Mouse (Mus musculus) CD8-positive naive resting alpha-beta T cell, adult 2 months (primary cell): ENCODE results near the gene P2rx4.
A peak's percentile ranks its signal among the peaks of the same experiment; 100 is the strongest.

Source experiments
- DNase-seq, 2 experiments: peaks; one replicate each; pipeline ENCODE4 v3.0.0; 2022; ENCODE audit warnings: low read depth in 2 of 2, low spot score in 2 of 2

Gene P2rx4

GRCm38 (mm10) chr5:122702156-122702555 lies 5.2 kb upstream of the P2rx4 start:
- DNase-seq = no peak

DNA sequence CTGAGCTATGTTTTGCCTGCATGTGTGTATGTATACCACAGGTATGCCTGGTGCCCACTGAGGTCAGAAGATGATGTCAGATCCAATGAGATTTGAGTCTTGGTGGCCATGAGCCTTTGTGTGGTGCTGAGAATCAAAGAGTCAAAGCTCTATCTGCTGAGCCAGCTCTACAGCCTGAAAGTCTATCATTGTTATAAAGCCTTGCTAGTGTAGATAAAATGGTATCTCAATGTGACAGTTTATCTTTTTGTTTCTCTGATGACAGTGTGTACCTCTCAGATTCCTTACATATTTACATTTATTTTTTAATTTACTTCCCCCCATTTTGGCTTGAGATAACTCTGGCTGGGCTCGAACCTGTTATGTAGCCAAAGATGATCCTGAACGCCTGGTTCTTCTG lies 3.8 kb upstream of the P2rx4 start:
- DNase-seq = no peak

DNA sequence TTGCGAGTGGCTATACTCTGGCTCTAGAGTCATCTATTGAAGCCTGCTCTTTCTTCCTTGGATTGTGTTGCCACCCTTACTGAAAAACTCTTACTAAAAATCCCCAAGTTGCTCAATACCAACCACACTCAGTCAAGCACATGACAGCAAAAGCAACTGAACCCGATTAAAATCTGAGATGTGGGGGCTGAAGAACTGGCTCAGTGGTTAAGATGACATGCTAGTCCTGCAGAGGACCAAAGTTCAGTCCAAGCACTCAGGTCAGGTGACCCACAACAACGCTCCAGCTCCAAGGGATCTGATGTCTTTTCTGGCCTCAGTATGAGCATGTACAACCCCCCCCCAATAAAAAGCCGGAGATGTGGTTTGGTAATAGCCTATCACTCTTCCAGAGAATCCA lies 2.8 kb upstream of the P2rx4 start:
- DNase-seq = no peak

DNA sequence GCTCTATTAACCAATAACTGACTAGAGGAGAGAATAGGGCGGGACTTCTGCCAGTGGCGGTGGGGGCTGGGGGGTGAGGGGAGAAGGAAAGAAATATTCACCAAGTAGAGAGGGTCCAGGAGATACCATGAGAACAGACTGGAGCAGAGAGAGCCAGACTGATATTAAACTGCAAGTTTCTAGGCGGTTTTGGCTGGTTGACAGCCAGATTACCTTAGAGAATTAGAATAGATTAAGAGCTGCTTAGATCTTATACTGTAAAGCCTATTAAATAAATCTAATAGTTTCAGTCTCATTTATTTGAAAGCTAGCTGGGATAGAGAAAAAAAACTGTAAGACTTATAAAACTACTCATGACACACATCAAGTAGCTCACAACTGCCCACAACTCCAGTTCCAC lies 2.2 kb upstream of the P2rx4 start:
- DNase-seq = no peak

- no peak for DNase-seq
Measured at GRCm38 (mm10) chr5:122706917-122707275, 448 bp upstream of the P2rx4 start.

GRCm38 (mm10) chr5:122708819-122709218 lies 1.5 kb downstream of the P2rx4 start:
- no peak for DNase-seq

GRCm38 (mm10) chr5:122715723-122716122 lies 8.4 kb downstream of the P2rx4 start:
- DNase-seq = no peak

DNA sequence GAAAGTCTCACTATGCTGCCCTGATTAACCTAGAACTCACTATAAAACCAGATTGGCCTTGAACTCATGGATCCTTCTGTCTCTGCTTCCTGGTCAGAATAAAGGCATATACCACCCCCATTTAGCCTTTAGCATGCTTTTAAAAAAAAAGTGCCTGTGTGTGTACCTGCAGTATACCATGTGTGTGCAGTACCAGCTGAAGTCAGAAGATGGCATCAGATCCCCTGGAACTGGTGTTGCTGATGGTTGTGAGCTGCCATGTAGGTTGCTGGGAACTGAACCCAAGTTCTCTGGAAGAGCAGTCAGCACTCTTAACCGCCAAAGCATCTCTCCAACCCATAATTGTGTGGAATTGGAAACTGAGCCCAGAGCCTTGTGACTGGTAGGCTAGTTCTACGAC lies 9.4 kb downstream of the P2rx4 start:
- DNase-seq = no peak

DNA sequence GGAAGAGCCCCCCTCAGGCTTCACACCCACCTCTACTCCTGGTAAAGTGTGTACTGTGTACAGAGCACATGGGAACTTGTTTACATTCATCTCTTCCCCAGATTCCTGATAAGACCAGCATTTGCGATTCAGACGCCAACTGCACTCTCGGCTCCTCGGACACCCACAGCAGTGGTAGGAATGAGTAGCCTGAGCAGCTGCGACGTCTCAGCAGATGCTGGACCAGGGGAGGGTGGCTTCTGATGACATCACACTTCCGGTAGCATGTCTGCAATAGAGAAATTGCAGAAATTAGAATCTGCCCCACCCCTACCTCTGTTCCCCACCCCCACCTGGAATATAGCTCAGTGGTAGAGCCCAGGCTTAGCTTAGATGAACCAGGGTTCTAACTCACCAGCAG lies 11.1 kb downstream of the P2rx4 start:
- DNase-seq = no peak

GRCm38 (mm10) chr5:122719168-122719567 lies 11.8 kb downstream of the P2rx4 start:
- peak; percentile 72 to 81 for DNase-seq

- DNase-seq = no peak
Measured at GRCm38 (mm10) chr5:122725453-122725852, 18.1 kb downstream of the P2rx4 start.

DNA sequence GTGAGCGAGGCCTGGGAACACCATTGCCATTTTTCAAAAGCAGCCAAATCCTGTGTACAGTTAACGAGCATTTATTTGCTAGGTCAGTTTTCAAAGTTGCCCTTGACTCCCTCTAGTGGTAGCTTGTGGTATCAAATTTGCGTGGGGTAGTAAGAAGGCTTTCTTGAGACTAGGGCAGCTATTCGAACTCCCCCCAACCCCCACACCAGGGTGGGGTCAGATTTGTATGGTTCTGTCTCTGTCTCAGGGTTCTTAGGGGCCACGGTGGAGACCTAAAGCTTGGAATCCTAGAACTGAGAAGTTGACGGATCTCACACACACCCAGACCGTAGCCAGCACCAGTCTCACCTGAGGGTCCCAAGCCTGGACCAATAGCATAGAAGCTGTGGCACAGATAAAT lies 18.7 kb downstream of the P2rx4 start:
- DNase-seq = peak; percentile 72 to 79

DNA sequence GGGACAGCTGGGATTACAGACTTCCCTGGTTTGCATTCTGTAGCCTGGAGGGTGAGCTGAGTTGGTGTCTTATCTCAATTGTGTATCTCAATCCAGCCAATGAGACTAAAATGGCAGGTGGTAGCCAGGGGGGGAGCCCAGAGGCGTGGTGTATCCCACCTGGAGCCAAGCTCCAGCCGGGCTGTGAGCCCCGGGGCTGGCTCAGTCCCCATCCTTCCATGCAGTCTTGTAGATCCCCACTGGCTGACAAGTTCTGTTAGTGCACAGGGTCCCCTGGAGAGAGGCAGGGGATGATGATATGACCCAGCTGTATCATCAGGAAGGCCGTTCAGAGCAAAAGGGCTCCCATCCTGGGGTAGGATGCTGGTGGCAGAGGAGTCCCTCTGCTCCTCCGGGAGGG lies 19.3 kb downstream of the P2rx4 start:
- DNase-seq = no peak

DNA sequence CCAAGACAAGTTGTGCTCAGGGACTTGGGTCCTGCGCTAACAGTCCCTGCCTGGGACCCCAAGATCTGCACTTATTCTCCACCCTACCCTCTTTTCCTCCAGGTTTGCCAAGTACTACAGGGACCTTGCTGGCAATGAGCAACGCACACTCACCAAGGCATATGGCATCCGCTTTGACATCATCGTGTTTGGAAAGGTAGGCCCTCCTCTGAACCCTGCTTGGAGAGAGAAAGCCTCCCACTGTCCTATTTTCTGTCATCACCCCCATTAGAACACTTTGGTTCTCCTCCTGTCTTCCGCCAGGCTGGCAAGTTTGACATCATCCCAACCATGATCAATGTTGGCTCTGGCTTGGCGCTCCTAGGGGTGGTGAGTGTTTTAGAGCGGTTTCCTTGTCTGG lies 19.8 kb downstream of the P2rx4 start:
- no peak for DNase-seq

GRCm38 (mm10) chr5:122730776-122731175 lies 23.4 kb downstream of the P2rx4 start:
- DNase-seq = no peak

DNA sequence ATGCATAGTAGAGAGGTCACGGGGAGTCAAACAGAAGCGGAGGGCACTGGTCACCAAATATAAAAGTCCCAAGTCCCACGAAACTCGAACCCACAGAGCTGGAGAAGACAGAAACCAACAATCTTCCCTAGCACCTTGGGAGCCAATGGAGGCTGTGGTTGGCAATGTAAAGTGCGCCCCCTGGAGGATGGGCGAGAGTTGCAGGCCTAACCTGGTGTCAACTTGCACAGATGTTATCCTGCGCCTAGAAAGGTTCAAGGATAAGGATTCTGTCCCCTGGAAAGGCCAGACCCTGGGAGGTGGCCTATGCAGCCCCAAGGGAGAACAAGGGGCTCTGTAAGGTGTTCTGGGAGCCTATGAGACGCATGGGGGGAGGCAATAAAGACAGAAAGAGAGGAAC lies 24.0 kb downstream of the P2rx4 start:
- peak; percentile 73 to 81 for DNase-seq

- DNase-seq = peak; percentile 35 to 49
Measured at GRCm38 (mm10) chr5:122731991-122732673, 24.8 kb downstream of the P2rx4 start.

DNA sequence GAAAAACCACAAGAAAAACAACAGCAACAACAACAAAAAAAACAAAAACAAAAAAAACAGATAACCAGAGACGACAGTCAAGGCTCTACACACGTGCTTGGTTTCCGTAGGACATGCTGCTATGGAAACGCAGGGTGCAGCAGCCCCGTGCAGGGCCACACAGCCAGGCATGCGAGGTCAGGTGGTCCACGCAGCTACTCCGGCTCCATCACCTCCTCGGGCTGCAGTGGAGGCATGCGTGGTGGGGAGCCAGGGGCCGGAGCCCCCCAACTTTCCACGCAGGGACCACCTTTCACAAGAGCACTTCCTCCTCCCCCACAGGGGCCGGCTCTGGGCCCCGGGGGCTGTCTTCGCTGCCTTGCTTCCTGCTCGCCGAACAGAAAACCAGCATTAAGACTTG lies 26.5 kb downstream of the P2rx4 start:
- DNase-seq = peak; percentile 23 to 43

DNA sequence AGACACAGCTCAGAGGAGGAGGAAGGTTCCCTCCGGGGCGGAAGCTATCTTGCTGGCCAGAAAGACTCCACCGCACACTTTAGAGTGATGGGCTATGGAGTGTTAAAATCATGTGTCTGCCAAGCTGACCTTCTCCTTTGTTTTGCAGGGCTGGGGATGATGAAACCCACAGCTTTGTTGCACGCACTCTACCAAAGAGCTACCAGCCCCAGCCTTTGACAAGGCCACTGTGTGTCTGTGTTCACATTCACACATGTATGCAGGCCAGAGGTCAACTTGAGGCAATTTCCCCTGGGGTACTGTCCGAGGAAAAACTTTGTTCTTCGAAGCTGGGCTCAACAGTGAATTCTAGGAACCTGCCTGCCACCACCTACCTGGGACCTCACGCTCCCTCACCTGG lies 28.5 kb downstream of the P2rx4 start:
- DNase-seq = no peak

- no peak for DNase-seq
Measured at GRCm38 (mm10) chr5:122736761-122737160, 29.4 kb downstream of the P2rx4 start.

DNA sequence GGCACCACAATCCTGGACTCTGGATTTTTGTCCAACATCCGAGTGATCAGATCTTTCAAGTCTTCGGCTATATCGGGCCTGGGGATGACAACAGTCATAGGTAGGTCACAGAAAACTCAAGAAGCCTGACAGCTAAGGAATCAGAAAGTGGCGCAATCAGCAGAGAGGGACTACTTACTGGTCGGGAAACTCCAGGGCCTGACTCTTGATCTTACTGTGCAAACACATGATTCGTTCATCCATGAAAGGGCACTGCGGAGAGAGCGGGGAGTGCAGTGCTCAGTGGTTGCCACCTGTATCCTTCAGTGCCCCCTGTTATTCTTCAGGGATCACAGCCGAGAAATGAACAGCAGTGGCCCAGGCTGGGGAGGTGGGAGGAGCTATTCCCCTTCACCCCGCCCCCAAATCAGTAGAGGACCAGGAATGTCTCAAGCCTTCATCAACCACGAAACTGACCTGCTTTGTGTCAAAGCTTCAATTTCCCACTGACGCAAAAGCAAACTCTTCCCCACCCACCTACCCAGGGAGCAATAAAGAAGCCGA lies 36.6 kb downstream of the P2rx4 start:
- no peak for DNase-seq

GRCm38 (mm10) chr5:122747950-122748349 lies 40.6 kb downstream of the P2rx4 start:
- no peak for DNase-seq

- DNase-seq = no peak
Measured at GRCm38 (mm10) chr5:122754477-122754876, 47.1 kb downstream of the P2rx4 start.
